Mouse (Mus musculus) heart, postnatal 25 days (tissue): ENCODE measurements around the gene Lpp. TPM values are rescaled to one million over a fixed set of nuclear protein-coding genes. Genes with fewer than 3 reads are reported as not detected.

Experiments
- DNase-seq: peaks from one replicate; pipeline ENCODE4 v3.0.0; 2022; ENCODE audit warnings: low spot score
- intact Hi-C: fragments of 180-260 bp; cut with DNase I; formaldehyde crosslinking; loops from one replicate; pipeline ENCODE4 v1.15.1; 2025
- total RNA-seq, 2 experiments: library from RNA; stranded (reverse); gene quantifications; 2 replicates each; pipeline ENCODE4 v1.2.3; 2021

The Lpp gene
- total RNA-seq, 2 experiments from 2014 or later, result 32.7 to 40.5 TPM

- intact Hi-C loops, result no loop called here
- DNase-seq, result no peak
Observed at GRCm38 (mm10) chr16:24749816-24750215, 356.5 kb downstream of the Lpp start.

- intact Hi-C loops, result no loop called here
- DNase-seq, result no peak
Observed at GRCm38 (mm10) chr16:24756141-24756540, 362.8 kb downstream of the Lpp start.

- DNase-seq, result no peak
- intact Hi-C loops, result no loop called here
Observed at GRCm38 (mm10) chr16:24766051-24766450, 372.7 kb downstream of the Lpp start.

- no peak for DNase-seq
- intact Hi-C loops, result no loop called here
Observed at GRCm38 (mm10) chr16:24766596-24766995, 373.3 kb downstream of the Lpp start.

GRCm38 (mm10) chr16:24777053-24777452, 383.7 kb downstream of the Lpp start:
- DNase-seq, result no peak
- intact Hi-C loops, result no loop called here

GRCm38 (mm10) chr16:24778432-24779274, 385.3 kb downstream of the Lpp start:
- DNase-seq, result no peak
- intact Hi-C loops, result no loop called here

- no peak for DNase-seq
- intact Hi-C loops, result no loop called here
Observed at GRCm38 (mm10) chr16:24780545-24780944, 387.2 kb downstream of the Lpp start.

- DNase-seq, result no peak
- intact Hi-C loops, result no loop called here
Observed at GRCm38 (mm10) chr16:24781922-24782321, 388.6 kb downstream of the Lpp start.

GRCm38 (mm10) chr16:24785651-24786050, 392.3 kb downstream of the Lpp start:
- intact Hi-C loops, result no loop called here
- no peak for DNase-seq

GRCm38 (mm10) chr16:24788973-24789372, 395.7 kb downstream of the Lpp start:
- DNase-seq, result no peak
- intact Hi-C loops, result no loop called here

- DNase-seq, result no peak
- intact Hi-C loops, result no loop called here
Observed at GRCm38 (mm10) chr16:24791387-24791786, 398.1 kb downstream of the Lpp start.

GRCm38 (mm10) chr16:24791984-24792383, 398.7 kb downstream of the Lpp start:
- intact Hi-C loops, result no loop called here
- no peak for DNase-seq

- no peak for DNase-seq
- intact Hi-C loops, result no loop called here
Observed at GRCm38 (mm10) chr16:24792836-24793235, 399.5 kb downstream of the Lpp start.

- intact Hi-C loops, result no loop called here
Observed at GRCm38 (mm10) chr16:24794665-24795064, 401.4 kb downstream of the Lpp start.

GRCm38 (mm10) chr16:24801355-24801754, 408.0 kb downstream of the Lpp start:
- intact Hi-C loops, result no loop called here
- no peak for DNase-seq

More at GRCm38 (mm10) chr16:24794665-24795064, 401.4 kb downstream of the Lpp start:
- DNase-seq, result no peak

- intact Hi-C loops, result no loop called here
- no peak for DNase-seq
Observed at GRCm38 (mm10) chr16:24801780-24802179, 408.5 kb downstream of the Lpp start.

- intact Hi-C loops, result no loop called here
Observed at GRCm38 (mm10) chr16:24806093-24806492, 412.8 kb downstream of the Lpp start.

GRCm38 (mm10) chr16:24807565-24807964, 414.3 kb downstream of the Lpp start:
- DNase-seq, result no peak
- intact Hi-C loops, result no loop called here

More at GRCm38 (mm10) chr16:24806093-24806492, 412.8 kb downstream of the Lpp start:
- DNase-seq, result no peak

- DNase-seq, result no peak
- intact Hi-C loops, result no loop called here
Observed at GRCm38 (mm10) chr16:24809811-24810210, 416.5 kb downstream of the Lpp start.

GRCm38 (mm10) chr16:24816621-24817020, 423.3 kb downstream of the Lpp start:
- intact Hi-C loops, result no loop called here
- no peak for DNase-seq

GRCm38 (mm10) chr16:24817381-24817780, 424.1 kb downstream of the Lpp start:
- DNase-seq, result no peak
- intact Hi-C loops, result no loop called here

GRCm38 (mm10) chr16:24819127-24819526, 425.8 kb downstream of the Lpp start:
- intact Hi-C loops, result no loop called here
- DNase-seq, result no peak
